In genomic region chr9:118662026-118662425, GRCm38 (mm10) we compare ENCODE assay signal across 19 mouse cellular contexts. TPM values are rescaled to one million over a fixed set of nuclear protein-coding genes. Genes with fewer than 3 reads are reported as not detected.
DNase-seq lines count a peak whose midpoint lies in the region; TF ChIP-seq lines count a peak whose summit lies in the region.
"Had no signal": no experiment of that assay in that cellular context is flagged by ENCODE, and none has a peak within 500 bp of the region (broad histone marks: within the 10 kb centered on the region; RNA-seq: fewer than 3 reads in every experiment).

No protein-coding gene starts in this region.

- no peak overlapping the region for H3K4me3 ChIP-seq in liver, adult 2 months (ENCODE audit: insufficient read depth, low read depth, low read length)
- no peak overlapping the region for H3K4me3 ChIP-seq in thymus, adult 2 months (ENCODE audit: control insufficient read depth, insufficient read depth, low read length)
- no peak overlapping the region for H3K4me3 ChIP-seq in bone marrow, adult 2 months (replicated peaks; ENCODE audit: control insufficient read depth, low read depth, low read length)
- H3K4me3 ChIP-seq: embryonic facial prominence, embryonic 13.5 days; forebrain, embryonic 13.5 days; gastrocnemius, adult 2 months; heart, embryonic 13.5 days; hindbrain, embryonic 15.5 days had no signal

- peak overlapping the region; percentile 66 for H3K27ac ChIP-seq in liver, adult 2 months (replicated peaks; ENCODE audit: insufficient read depth, low read depth, low read length)
- no peak overlapping the region for H3K27ac ChIP-seq in thymus, adult 2 months (ENCODE audit: control insufficient read depth, insufficient read depth, low read length)
- H3K27ac ChIP-seq in bone marrow, adult 2 months (ENCODE audit: control insufficient read depth, insufficient read depth, low read depth, low read length, poor library complexity): peak overlapping the region; percentile 18; the same call in 1 of the 2 replicates
- H3K27ac ChIP-seq: embryonic facial prominence, embryonic 13.5 days; forebrain, embryonic 13.5 days; gastrocnemius, adult 2 months; heart, embryonic 13.5 days; hindbrain, embryonic 15.5 days had no signal

- TF ChIP-seq CTCF in liver, adult 2 months (IDR thresholded peaks at IDR 0.05; ENCODE audit: low read depth, low read length): no peak
- TF ChIP-seq CTCF in thymus, adult 2 months (IDR thresholded peaks at IDR 0.05; ENCODE audit: borderline replicate concordance, control insufficient read depth, extremely low read depth, insufficient read depth, low read length, poor library complexity): no peak
- TF ChIP-seq CTCF in bone marrow, adult 2 months (IDR thresholded peaks at IDR 0.05; ENCODE audit: control insufficient read depth, insufficient read depth, low read length): no peak

- TF ChIP-seq POLR2A in liver, adult 2 months (IDR thresholded peaks at IDR 0.05; ENCODE audit: extremely low read depth, insufficient read depth, low read length): no peak
- no peak for TF ChIP-seq POLR2A in thymus, adult 2 months (IDR thresholded peaks at IDR 0.05; ENCODE audit: control insufficient read depth, extremely low read depth, insufficient read depth, low read length, poor library complexity)
- no peak for TF ChIP-seq POLR2A in bone marrow, adult 2 months (IDR thresholded peaks at IDR 0.05; ENCODE audit: borderline replicate concordance, control insufficient read depth, low read depth, low read length)

- no peaks in the 10 kb centered on the region for H3K79me2 ChIP-seq in liver, adult 2 months (ENCODE audit: control insufficient read depth, insufficient read depth, low read length)

- H3K9ac ChIP-seq in liver, adult 2 months (ENCODE audit: low read depth, low read length): no peak overlapping the region
- H3K9ac ChIP-seq: embryonic facial prominence, embryonic 13.5 days; forebrain, embryonic 13.5 days; forebrain, postnatal 0 days; heart, embryonic 13.5 days; hindbrain, embryonic 15.5 days had no signal

- H3K27me3 ChIP-seq in liver, adult 2 months (ENCODE audit: control insufficient read depth, insufficient read depth, low read length): no peaks in the 10 kb centered on the region
- no peaks in the 10 kb centered on the region for H3K27me3 ChIP-seq in thymus, adult 2 months (ENCODE audit: control insufficient read depth, insufficient read depth, low read length)
- H3K27me3 ChIP-seq in splenic B cell, adult 2 months (ENCODE audit: control insufficient read depth, insufficient read depth, low read length, poor library complexity, severe bottlenecking): no peaks in the 10 kb centered on the region
- H3K27me3 ChIP-seq: embryonic facial prominence, embryonic 13.5 days; forebrain, embryonic 13.5 days; heart, embryonic 13.5 days; hindbrain, embryonic 15.5 days had no signal

- DNase-seq in liver, adult 2 months (ENCODE audit: extremely low read depth, low read depth, low spot score): no peak
- no peak for DNase-seq in liver
- DNase-seq in thymus, postnatal 25 days: peak; percentile 16
- DNase-seq in thymus, adult 2 months: no peak
- peak; percentile 66 for DNase-seq in splenic B cell, adult 2 months (ENCODE audit: low read depth, low spot score)
- DNase-seq in lung, postnatal 4 days: no peak
- DNase-seq: cerebellum, adult 18-20 months; cerebellum, adult 9-11 months; cerebellum, postnatal 36 days; forebrain, postnatal 0 days; gastrocnemius, adult 2 months; gastrocnemius, postnatal 25 days; heart, adult 11 months; heart, postnatal 36 days had no signal

- peaks cover 2% of the 10 kb centered on the region; the same call in 1 of the 2 replicates for H3K36me3 ChIP-seq in liver, adult 2 months (ENCODE audit: control insufficient read depth, insufficient read depth, low read length)
- H3K36me3 ChIP-seq in thymus, adult 2 months (ENCODE audit: control insufficient read depth, insufficient read depth, low read length): no peaks in the 10 kb centered on the region
- H3K36me3 ChIP-seq in splenic B cell, adult 2 months (ENCODE audit: control insufficient read depth, insufficient read depth, low read length, poor library complexity, severe bottlenecking): no peaks in the 10 kb centered on the region

- H3K4me1 ChIP-seq in liver, adult 2 months (ENCODE audit: control insufficient read depth, insufficient read depth, low read length): peaks cover 8% of the 10 kb centered on the region; the same call in 1 of the 2 replicates
- H3K4me1 ChIP-seq in thymus, adult 2 months (replicated peaks; ENCODE audit: control insufficient read depth, insufficient read depth, low read length): peaks cover 14% of the 10 kb centered on the region
- H3K4me1 ChIP-seq in bone marrow, adult 2 months (ENCODE audit: control insufficient read depth, insufficient read depth, low read length): peaks cover 6% of the 10 kb centered on the region; the same call in 1 of the 2 replicates
- H3K4me1 ChIP-seq: forebrain, embryonic 13.5 days; hindbrain, embryonic 15.5 days had no signal

- 67% methylated on average over 8 of the region's 8 CpGs for WGBS in liver, adult 2 months
- WGBS in thymus, adult 2 months: 32% methylated on average over 8 of the region's 8 CpGs
- WGBS in bone marrow, adult 2 months: 59% methylated on average over 8 of the region's 8 CpGs

RNA-seq across cellular contexts. Expression of gene Itga9, which starts 55.5 kb away (rescaled TPM):
- total RNA-seq in liver, adult 2 months (2014; rRNA removed): 15.8 and 16.1 TPM in 2 replicates
- polyA plus RNA-seq in liver, adult 2 months (2012; rRNA removed): 5.0 and 9.1 TPM in 2 replicates
- 7.2 and 9.0 TPM in 2 replicates for polyA plus RNA-seq in thymus, adult 2 months (2012; rRNA removed)
- polyA plus RNA-seq in bone marrow, adult 2 months (2011; ENCODE audit: insufficient read depth, insufficient read length, low replicate concordance, missing spikeins): 3.3 and 12.0 TPM in 2 replicates

Comparison
In these comparisons a context has a peak if more than half of its experiments do, and no peak if none do; other contexts are left out.
1. DNase-seq: peak in thymus, postnatal 25 days (single experiment) and splenic B cell, adult 2 months (single experiment); none in liver, adult 2 months (single experiment), liver (single experiment), thymus, adult 2 months (single experiment) and lung, postnatal 4 days (0 of 2).